Mouse (Mus musculus) cerebellum, adult 2 months (tissue): Measurements from ENCODE around the gene Ube2d1.

Source experiments
- CTCF ChIP-seq: fragments of 200-500 bp; IDR thresholded peaks from 2 replicates; pipeline ENCODE4 v1.5.1; 2011; ENCODE audit warnings: low read depth, mild to moderate bottlenecking, control low read depth, low read length, moderate library complexity, borderline replicate concordance; ENCODE audit not compliant: insufficient read depth
- POLR2A ChIP-seq: fragments of 200-500 bp; IDR thresholded peaks from 2 replicates; pipeline ENCODE4 v1.6.1; 2011; ENCODE audit warnings: low read length, control low read depth, borderline replicate concordance; ENCODE audit not compliant: insufficient read depth

- no peak for TF ChIP-seq POLR2A
- TF ChIP-seq CTCF: no peak
These were observed 7.2 kb upstream of the Ube2d1 start for GRCm38 (mm10) chr10:71292254-71292653.
